Mouse (Mus musculus) embryonic fibroblast, embryonic 13.5 days (primary cell): ENCODE measurements around the gene Dcaf8.

Source experiments
- CTCF ChIP-seq: IDR thresholded peaks from 2 replicates; pipeline ENCODE4 v1.5.1; 2011; ENCODE audit warnings: mild to moderate bottlenecking, control low read depth, low read length, moderate library complexity, borderline replicate concordance; ENCODE audit not compliant: insufficient read depth
- POLR2A ChIP-seq: IDR thresholded peaks from 2 replicates; pipeline ENCODE4 v1.6.1; 2011; ENCODE audit warnings: low read depth, mild to moderate bottlenecking, control low read depth, low read length, moderate library complexity

- TF ChIP-seq POLR2A (no peak), CTCF (no peak)
Measured at GRCm38 (mm10) chr1:172128563-172128962, 19.3 kb upstream of the Dcaf8 start.
